Mouse (Mus musculus): ENCODE measurements around the gene Siglec1.
"Not testable (repeated sequence)": the region's sequence is repeated elsewhere in the genome, so short reads cannot be mapped to it uniquely, and the experiment has no call there.

Siglec1 gene

DNA sequence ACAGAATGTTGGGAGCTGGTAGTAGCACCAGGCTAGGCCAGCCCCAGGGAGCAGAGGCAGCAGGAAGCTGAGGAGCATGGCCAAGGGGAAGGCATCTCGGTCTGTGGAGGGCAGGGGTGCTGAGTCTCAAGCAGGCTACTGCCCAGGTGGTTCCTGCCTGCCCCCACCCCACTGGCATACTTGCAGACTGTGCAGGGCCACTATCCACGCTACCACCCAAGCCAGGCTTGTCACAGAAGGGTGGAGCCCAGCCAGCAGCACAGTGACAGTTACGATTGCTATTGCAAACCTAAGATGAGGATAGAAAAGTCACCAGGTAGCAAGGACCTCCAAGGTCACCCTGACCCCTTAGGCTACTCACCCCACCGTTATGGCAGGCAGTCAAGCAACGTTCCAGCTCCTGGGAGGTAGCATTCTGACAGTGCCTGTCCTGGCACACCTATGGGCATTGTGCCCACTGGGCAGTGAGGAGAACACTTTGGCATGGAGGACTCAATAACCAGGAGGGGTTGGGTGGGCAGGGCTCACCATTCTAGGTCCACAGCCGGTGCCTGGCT, 33.6 kb downstream of the Siglec1 start:
- DNase-seq (ENCODE audit: low read depth, low spot score), result no peak

DNA sequence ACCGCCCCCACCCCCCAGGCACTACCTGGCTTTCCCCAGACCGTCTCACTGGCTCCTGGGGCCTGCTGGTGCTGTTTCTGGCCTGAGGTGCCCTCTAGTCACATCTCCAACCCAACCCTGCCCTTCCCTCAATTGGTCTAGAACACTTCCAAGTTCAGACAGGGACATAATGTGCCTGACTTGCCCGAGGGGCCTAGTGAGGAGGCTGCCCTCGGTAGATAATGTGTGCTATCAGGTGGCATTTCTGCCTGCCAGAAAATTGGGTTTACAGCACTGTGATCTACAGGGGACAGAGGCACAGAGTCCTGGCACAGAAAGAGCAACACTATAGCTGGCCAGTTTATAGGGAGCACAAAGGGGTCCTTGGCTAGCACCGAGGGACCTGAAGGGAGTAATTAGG, 34.5 kb downstream of the Siglec1 start:
- DNase-seq (ENCODE audit: low read depth, low spot score), result no peak

DNA sequence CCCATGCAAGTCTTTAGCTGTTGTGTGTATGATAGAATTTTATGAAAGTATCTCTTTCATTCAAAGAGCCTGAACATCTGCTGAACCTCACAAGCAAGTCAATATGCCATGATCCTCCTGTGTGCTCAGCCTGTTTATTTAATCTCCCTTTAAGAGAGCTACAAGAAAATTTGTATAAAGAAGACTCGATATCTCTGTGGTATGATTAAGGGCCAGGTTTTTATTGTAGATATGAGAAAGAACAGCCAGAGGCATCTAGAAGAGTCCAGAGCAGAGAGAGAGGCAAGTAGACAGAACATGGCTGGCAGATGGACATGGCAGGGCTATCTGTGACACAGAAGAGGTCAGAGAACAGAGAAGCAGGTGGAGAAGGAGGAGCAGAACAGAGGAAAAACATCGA, 40.5 kb downstream of the Siglec1 start:
- no peak for DNase-seq (ENCODE audit: low read depth, low spot score)

GRCm38 (mm10) chr2:131044989-131045720, 41.4 kb downstream of the Siglec1 start:
- DNase-seq (ENCODE audit: low read depth, low spot score), result no peak

GRCm38 (mm10) chr2:131044354-131044852, 42.2 kb downstream of the Siglec1 start:
- no peak for DNase-seq (ENCODE audit: low read depth, low spot score)

DNA sequence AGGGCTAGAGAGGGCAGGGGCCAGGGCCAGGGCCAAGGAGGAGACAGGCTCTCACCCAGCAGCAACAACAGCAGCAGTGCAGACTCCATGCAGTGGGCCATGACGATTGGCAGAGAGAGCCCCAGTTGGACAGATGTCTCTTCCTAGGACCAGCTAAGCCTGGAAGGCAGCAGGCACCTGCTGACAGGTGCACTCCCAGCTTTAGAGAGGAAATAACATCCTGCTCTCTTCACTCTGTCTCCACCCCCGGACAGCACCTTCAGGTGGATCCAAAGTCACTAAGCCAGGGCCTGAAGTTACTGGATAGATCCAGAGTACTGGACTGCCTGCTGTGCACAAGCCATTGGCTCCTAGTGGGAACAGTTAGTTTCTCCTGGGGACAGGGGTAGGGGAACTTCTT, 43.6 kb downstream of the Siglec1 start, which contains the start of gene Gfra4:
Gene Gfra4 (minus strand): TSS at position 101 of the 400 bp plus-strand sequence.
- no peak for DNase-seq (ENCODE audit: low read depth, low spot score)

GRCm38 (mm10) chr2:131040854-131041825, 45.4 kb downstream of the Siglec1 start:
- DNase-seq (ENCODE audit: low read depth, low spot score), result no peak

- DNase-seq (ENCODE audit: low read depth, low spot score), result no peak
Observed at GRCm38 (mm10) chr2:131038675-131039074, 47.9 kb downstream of the Siglec1 start.

DNA sequence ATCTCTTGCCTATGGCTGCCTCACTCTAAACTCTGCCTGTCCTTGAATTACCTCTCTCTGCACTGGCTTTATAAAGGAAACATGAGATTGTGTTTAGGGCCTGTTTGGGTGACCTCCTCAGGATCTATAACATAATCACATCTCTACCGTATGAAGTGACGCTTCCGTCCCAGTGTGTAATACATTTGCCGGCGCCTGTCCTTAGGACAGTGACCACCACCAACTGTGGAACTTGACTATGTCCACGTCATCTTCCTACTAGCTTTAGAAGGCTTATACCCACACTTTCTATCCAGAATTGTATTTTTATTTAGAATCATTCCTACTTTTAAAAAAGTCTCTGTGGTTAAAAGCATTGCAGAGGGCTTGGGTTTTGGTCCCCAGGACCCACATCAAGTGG, 48.4 kb downstream of the Siglec1 start:
- DNase-seq (ENCODE audit: low read depth, low spot score), result no peak

DNA sequence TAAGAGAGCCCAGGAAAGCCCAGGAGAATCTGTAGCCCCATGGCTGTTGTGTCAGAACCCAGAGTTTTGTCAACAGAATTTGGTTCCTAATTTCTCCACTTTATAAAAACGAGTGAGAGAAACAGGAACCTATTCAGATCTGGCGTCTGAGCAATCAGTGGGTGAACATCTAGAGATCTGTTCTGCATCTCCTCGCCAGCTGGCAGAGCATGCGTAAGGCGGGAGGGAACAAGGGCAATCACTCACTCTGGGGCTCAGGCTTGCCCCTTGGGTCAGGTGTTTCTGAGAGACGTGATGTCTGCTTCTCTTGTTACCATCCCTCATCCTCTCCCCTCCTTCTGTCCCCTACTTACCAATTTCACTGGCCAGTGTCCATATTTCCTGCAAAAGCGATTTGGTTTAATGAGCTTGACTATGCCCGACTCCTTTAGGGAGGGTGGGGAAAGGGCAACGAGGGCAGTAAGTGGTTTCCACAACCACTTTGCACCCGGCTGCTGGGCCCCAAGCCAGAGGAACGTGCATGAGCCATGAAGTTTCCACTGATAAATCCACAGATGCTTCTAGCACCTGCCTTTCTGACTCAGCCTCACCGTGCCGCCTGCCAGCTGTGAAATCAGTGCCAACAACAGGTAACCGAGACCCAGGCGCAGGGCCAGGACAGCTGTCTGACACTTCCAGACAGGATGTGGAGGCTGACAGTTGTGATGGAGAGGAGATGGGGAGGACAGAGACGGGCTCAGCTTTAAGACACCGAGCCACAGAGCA, 49.2 kb downstream of the Siglec1 start:
- DNase-seq (ENCODE audit: low read depth, low spot score), result no peak

GRCm38 (mm10) chr2:131036757-131037156, 49.8 kb downstream of the Siglec1 start:
- no peak for DNase-seq (ENCODE audit: low read depth, low spot score)

DNA sequence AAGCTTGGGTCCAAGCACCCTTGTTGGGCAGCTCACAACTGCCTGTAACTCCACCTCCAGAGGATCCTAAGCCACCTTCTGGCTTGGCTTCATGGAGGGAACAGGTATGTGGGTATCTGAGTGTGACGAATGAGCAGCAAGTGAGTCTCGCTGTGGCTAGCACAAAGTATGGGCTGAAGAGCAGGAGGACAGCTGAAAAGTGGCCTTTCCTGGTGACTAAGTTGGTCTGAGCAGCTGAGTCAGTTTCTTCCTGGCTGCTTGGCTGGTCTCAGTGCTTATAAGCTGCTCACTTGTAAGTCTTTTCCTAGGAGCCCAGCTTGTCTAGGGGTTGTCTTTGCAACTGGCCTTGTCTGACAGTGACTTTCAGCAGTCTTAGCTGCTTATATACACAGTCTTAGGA, 50.2 kb downstream of the Siglec1 start:
- no peak for DNase-seq (ENCODE audit: low read depth, low spot score)

GRCm38 (mm10) chr2:131031406-131031805, 55.2 kb downstream of the Siglec1 start:
- not testable (repeated sequence) for DNase-seq (ENCODE audit: low read depth, low spot score)

GRCm38 (mm10) chr2:131030998-131031397, 55.6 kb downstream of the Siglec1 start:
- DNase-seq (ENCODE audit: low read depth, low spot score), result no peak

DNA sequence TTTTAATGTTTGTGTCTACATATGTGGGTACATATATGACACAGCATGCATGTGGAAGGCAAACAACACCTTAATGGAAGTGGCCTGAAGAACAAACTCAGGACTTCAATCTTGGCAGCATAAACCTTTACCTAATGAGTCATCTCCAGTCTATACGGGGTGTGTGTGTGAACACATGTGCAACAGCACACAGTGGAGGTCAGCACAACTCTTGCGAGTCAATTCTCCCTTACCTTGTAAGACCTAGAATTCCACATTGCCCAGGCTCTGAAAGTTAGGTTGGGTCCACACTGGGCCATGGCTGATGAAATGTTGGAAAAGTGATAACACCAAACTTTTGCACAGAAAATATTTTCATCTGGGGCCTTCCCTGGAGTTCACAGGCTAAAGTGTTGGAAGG, 56.0 kb downstream of the Siglec1 start:
- DNase-seq (ENCODE audit: low read depth, low spot score), result no peak

DNA sequence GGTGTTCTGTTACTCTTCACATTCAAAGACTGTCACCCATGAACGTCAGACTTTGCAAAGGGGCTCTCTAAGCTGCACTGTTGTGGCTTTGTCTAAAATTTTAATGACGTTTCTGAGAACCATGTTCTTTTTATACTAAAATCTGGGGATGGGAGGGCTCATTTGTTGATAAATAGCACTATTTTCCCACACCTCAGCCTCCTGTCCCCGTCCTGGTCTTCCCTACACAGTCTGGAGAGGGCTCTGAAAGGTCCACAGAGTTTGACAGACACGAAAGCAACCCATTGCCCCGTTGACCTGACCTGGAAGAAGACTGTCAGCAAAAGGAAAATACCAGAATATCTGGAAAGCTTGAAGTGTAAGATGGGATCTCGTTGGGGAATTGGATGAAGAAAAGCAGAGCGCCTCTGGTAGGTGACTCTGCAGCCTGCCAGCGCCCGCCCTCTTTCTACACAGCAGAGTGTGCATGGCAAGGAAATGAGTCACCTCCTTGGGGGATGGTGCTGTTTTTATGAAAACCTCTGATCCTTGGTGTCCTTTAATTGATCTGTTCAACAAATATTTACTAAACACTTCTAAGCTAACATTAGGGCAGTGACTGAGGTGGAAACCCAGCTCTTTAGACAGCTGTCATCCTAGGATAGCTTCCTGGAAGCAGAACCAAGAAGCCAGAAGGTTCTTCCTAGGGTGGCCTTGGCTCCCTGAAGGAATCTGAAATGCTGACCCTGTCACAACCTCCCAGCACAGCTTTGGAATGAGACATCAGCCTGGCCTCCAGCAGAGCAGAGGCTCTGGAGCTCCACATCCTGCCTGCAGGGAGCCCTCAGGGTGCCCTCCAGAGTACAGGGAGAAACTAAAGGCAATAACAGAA, 57.3 kb downstream of the Siglec1 start:
- no peak for DNase-seq (ENCODE audit: low read depth, low spot score)

- DNase-seq (ENCODE audit: low read depth, low spot score), result no peak
Observed at GRCm38 (mm10) chr2:131026941-131027340, 59.6 kb downstream of the Siglec1 start.

DNA sequence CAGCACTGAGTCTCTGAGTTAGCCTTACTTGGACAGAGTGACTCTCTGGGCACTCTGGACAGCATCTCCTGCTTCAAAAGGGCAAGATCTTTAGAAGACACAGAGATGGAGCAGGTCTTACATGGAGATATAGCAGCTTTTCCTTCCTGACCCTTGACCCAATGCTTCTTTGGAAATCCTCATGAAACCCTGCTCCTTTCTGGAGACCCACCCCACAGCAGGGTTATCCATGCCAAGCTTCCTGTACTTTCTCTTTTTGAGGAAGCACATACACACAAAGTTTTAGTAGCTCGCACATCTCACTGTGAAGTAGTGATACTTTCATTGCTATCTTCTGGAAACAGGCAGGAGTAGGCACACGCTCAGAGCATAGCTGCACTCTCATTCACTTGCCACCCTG, 61.3 kb downstream of the Siglec1 start:
- DNase-seq (ENCODE audit: low read depth, low spot score), result no peak

All from skeletal muscle tissue, adult 2 months (tissue).